Mouse (Mus musculus): Measurements from ENCODE around the gene Cfap77.
A peak's percentile ranks its signal among the peaks of the same experiment; 100 is the strongest.

Gene Cfap77

DNA sequence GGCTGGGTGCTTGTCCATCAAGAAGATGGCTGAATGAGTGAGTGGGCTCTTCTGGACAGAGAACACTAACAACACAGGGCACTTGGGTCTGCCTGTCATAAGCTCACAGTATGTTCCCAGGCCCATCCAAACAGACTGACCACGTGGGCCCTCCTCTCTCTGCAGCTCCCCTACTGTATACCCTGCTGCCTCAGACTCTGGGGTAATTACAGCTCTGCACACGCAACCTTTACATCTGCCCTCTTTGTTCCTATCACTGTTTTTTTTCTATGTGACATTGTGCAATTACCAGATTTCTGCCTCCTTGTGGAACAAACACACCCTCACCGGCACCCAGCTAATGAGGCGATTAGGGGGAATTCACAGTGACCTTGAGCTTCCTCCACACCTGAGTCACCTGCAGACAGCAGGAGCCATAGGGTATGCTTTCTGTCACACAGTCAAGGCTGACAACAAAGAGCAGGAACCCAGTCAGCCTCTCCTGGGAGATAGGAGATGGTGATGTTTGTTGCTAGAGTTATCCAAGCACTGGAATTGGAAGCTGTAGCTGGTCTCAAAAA is 157.4 kb downstream of the Cfap77 start:
- DNase-seq = no peak

DNA sequence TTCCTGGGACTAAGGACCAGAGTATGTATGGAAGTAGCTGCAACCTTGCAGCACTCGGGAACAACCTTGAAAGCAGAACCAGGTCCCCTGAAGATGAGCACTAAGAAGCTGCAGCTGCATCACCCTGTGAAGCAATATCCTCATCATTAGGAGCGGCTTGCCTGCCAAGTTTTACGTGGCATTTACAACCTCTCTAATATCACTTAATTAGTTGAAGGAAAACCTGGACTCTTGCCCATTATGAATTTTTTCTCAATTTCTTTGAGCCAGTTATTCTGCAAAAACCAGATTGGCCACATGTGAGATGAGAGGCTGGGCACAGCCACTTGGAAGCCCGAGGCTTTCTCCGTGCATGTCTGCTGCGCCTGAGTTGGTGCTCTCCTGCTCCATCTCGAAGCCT is 159.0 kb downstream of the Cfap77 start:
- no peak for DNase-seq

DNA sequence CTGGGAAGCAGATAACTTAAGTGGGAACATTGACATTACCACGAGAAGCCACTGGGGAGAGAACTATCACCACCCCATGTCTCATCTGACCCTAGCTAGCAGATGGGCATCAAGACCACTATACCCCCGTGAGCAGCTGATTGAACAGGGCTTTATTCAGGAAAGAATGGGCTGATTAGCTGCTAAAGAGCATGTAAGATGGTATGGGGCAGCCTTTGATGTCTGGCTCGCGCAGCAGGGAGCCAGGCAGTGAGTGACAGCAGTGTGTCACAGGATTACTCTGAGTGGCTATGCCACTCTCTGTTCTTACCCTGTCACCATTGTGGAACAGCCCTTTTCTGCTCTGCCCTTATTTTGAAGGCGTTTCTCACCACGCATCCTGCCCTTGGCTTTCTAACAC is 161.3 kb downstream of the Cfap77 start:
- DNase-seq = no peak

DNA sequence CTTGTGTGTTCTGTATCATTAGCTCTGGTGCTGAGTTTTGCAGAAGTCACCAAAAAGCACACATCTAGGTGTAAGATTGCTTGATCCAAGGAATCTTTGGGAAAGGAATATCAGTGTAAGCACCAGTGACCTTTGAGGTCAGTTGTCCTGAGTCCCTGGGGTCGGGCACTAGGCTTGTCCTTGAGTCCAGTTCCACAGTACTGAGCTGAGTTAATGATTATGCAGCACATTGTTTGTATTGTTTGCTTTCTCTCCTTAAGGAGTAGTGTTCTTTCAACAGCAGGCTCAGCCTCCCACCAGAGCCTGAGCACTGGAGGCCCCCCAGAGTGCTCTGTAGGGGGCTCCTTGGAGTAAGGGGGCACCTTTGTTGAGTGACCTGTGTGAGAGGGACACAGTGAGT is 162.1 kb downstream of the Cfap77 start:
- DNase-seq = no peak

DNA sequence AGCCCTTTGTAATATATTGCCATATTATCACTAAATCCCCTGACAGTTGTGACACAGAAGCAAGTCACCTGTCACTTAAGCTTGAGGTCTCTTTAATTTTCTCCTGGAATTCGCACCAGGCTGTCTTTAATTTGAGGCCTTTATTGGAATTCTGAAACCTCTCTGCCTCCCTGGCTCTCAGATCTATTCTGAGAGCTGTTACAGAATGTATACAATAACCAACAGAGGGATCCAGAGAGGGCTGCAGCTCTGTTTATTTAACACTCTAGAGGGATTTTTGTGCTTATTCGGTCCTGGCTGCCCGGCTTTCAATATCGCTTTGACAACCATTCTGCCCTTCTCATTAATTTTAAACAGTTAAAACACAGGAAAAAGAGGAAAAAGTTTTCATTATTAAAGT is 170.0 kb downstream of the Cfap77 start:
- no peak for DNase-seq

DNA sequence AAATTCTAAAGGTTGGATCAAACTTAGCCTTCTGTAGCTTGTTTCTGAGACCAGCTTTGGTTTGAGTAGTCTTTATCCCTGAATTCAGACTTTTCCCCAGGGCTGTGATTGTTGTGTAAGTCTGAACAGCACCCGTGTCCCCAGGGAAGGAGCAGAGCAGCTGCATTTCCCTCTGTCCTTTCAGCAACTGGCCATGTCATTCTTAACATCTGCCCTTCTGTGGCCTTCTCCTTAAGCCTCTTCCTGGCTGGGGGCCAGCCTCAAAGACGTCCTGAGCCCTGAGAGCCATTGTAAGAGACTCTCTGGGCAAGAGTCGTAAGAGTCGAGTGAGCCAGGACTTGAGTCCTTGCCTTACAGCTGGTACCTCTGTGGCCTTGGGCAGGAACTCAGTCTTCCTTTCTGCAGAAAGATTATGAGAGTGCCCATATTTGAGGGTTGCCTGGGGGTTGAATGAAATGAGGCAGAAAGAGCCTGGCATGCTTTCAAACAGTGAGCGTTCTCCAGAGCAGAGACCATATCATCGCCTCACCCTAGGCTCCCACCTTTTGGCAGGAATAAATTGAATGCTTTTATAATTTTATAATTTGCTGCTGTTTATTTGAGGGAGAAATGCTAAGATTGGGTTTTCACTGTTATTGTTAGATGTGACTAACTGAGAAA is 171.9 kb downstream of the Cfap77 start:
- DNase-seq = no peak

DNA sequence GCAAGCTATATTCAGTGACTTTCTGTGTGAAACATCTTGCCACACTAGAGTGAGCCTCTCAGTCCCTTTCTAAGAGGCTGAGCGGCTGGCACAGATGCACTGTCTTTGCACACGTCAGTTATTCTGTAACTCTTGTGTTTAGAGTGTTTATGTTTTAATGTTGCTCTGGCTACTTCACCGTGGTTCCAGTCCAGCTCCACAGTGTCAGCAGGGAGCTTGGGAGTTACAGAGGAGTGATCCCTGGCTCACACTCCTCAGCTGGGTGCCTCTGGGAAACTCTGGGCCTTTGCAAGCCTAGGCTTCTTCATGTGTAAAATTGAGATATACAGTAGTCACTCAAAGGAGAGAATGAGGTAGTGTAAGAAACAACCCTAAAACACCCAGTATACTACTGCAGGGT is 172.8 kb downstream of the Cfap77 start:
- no peak for DNase-seq

DNA sequence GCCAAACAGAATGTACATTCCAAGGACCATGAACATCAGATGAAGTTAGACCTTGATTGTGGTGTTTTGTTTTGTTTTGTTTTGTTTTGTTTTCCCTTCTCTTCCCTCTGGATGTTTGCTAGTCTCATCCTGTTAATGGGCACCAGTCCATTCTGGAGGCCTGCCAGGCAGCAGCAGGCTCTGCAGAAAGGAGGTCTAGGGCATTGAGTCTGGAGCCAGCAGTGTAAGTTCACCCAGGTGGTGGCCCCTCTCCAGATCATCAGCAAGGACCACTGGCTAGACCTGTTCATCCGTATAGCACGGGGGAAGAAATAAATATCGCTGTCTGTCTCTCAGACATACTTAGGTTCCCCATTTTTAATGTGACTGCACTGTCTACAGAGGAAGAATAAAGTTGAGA is 173.6 kb downstream of the Cfap77 start:
- peak; percentile 26 for DNase-seq

All from kidney, postnatal 10 days (tissue).